Mouse (Mus musculus): ENCODE measurements around the gene Tmem270.

DNA sequence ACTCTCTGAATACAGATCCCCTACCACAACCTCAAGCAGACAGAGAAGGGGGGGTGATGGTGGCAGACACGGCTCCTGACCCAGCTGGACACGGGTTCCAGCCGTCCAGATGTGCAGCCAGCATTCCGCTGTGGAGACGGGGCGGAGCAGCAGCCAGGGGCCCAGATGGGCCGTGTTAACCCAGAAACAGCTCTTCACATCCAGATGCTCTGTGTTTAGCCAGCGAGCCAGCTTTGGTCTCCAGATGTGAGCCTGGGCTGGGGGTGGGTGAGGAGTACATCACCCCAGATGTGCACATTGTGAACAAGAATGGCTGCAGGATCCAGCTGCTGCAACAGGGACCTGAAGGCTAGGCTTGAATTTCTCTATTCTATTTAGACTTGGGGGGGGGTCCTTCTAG, 11.2 kb downstream of the Tmem270 start:
- no peak for TF ChIP-seq TCF12 (IDR thresholded peaks at IDR 0.05; ENCODE audit: low read depth, low read length)
- no peak for TF ChIP-seq MAX (IDR thresholded peaks at IDR 0.05; ENCODE audit: low read length)
- TF ChIP-seq GATA1 (IDR thresholded peaks at IDR 0.05; ENCODE audit: low read depth, low read length), result no peak
- no peak for TF ChIP-seq BHLHE40 (IDR thresholded peaks at IDR 0.05; ENCODE audit: borderline replicate concordance, low read depth, low read length)
- TF ChIP-seq RAD21 (IDR thresholded peaks at IDR 0.05; ENCODE audit: low read depth, low read length), result no peak
- no peak for TF ChIP-seq NRF1 (IDR thresholded peaks at IDR 0.05; ENCODE audit: insufficient read depth, low read depth, low read length, poor library complexity, severe bottlenecking)
- TF ChIP-seq CTCF (IDR thresholded peaks at IDR 0.05 in 2 of 3, conservative IDR thresholded peaks at IDR 0.05 in 1 of 3; ENCODE audit: control insufficient read depth in 1 of 3, insufficient read depth in 1 of 3, low read depth in 2 of 3, low read length in 3 of 3, poor library complexity in 1 of 3, severe bottlenecking in 1 of 3), result no peak
- TF ChIP-seq POLR2A (IDR thresholded peaks at IDR 0.05; ENCODE audit: control insufficient read depth in 1 of 2, insufficient read depth in 1 of 2, low read depth in 1 of 2, low read length in 2 of 2, poor library complexity in 1 of 2), result no peak
- no peak for TF ChIP-seq POLR2AphosphoS5 (IDR thresholded peaks at IDR 0.05; ENCODE audit: borderline replicate concordance, low read depth, low read length)
- TF ChIP-seq GABPA (IDR thresholded peaks at IDR 0.05; ENCODE audit: low read depth, low read length), result no peak
- no peak for TF ChIP-seq HCFC1 (IDR thresholded peaks at IDR 0.05; ENCODE audit: low read depth, low read length)
- no peak for TF ChIP-seq ZMIZ1 (IDR thresholded peaks at IDR 0.05; ENCODE audit: low read depth, low read length)

Data from MEL (cell line).